Mouse (Mus musculus) embryo, embryonic 10.5 days (tissue): ENCODE measurements around the gene Spint4.
A peak's percentile ranks its signal among the peaks of the same experiment; 100 is the strongest.

Experiments
- DNase-seq: peaks from one replicate; pipeline ENCODE4 v3.0.0-alpha.2; 2015; ENCODE audit warnings: low spot score

Gene Spint4

DNA sequence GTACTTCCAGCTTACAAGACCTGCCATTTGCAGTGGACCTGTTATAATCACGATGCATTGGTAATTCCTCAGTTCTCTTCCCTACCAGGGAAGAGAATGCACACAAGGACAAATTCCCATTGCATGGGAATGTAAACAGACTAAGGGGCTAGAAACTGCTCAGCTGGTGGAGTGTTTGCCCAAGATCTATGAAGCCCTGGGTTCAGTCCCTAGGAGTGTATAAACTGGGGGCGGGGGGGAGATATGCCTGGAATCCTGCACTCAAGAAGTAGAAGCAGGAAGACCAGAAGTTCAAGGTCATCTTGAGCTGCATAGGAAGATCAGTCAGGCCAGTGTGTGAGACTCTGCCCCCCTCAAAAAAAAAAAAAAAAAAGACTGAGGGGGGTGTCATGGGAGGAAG lies 35.0 kb downstream of the Spint4 start:
- no peak for DNase-seq

DNA sequence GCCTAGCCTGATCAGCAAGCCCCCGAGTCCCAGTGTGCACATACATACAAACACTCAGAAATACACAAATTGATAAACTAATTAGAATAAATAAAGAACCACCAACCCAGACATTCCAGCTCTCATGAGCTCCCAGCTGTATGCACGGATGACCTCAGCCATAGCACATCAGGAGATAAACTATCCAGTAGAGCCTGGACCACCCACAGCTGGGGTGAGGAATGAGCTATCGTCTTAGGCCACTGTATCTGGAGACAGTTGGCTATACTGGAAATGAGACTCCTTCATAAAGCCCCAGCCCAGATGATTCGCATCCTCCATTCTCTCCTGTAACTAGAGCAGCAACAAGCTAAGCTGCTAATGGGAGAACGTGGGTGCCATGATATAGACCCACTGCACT lies 36.5 kb downstream of the Spint4 start:
- no peak for DNase-seq

DNA sequence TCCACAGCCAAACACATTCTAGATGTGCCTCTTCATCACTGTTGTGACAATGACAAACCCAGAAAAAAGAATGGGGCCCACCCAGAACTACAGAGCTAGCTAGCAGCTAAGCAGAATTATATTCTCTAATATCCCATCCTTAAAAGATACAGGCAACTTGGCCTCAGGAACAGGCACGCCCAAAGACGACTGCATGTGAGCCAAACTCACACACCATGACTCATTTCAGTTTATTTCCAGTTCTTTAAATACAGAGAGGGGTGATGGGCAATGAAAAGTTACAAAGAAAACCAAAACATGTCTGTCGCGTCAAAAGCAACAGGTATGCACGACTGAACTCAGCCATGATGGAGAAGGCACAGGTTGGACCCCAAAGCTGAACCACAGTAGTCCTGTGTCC lies 37.1 kb downstream of the Spint4 start:
- DNase-seq = no peak

DNA sequence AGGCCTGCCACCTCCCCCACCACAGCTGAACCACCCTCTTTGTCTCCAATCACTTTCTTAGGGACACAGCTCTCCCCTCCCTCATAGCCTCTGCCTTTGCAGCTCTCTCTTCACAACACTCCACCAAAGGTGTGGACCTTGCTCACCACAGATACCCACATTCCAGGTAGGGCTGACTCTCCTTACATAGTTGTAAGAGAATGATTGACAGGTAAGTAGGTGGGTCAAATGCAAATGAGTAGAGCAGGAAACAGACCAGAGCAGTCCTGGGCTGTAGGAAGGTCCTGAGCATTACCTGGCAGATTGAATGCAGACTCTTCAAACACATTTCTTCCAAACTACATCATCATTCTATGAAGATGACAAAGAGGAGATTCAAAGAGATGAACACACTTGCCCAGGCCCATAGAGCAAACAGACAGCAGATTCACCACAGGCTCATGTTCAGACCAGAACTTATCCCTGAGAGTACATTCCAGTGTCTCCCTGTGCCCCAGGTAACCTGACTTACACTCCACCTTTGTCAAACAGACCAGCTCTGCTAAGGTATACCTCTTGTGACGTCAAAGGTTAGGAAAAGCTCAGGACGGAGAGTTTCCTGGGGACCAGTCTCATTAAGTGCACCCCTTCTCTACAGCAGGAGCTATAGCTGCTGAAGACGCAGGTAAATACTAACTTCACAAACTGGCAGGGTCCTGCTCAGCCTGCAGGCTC lies 39.2 kb downstream of the Spint4 start:
- DNase-seq = no peak

DNA sequence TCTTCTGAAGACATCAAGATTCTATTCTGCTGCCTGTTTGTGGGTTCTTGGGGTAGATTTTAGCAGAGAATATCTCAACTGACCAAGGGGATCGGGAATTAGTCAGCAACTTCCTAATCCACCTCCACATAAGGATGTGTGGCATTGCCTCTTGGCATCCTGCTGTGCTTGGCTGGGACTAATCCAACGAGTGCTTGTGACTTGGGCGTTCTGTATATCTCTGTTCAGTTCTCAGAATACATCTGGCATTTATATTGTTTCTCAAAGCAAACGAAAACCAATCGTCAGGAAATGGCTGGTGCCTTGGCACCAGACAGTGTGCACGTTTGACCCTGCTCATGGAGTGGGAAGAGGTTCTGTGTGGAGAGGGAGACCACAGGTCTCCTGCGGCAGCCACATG lies 41.6 kb downstream of the Spint4 start:
- DNase-seq = no peak

DNA sequence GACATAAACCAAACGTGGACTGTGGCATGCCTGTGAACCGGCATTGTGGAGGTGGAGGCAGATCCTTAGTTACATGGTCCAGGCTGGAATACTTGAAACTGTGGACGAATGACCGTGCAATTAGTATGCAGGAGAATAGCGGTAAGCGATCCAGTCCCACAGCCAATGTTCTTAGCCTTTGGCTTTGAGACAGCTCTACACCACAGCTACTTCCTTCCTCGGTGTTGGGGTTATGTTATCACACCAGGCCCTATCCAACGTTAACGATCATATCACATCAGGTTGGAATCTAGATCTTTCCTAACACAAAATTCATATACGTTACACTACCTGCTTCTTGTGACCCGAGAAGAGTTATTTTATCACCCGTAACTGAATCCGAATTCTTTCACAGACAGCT lies 46.7 kb downstream of the Spint4 start:
- DNase-seq = no peak

DNA sequence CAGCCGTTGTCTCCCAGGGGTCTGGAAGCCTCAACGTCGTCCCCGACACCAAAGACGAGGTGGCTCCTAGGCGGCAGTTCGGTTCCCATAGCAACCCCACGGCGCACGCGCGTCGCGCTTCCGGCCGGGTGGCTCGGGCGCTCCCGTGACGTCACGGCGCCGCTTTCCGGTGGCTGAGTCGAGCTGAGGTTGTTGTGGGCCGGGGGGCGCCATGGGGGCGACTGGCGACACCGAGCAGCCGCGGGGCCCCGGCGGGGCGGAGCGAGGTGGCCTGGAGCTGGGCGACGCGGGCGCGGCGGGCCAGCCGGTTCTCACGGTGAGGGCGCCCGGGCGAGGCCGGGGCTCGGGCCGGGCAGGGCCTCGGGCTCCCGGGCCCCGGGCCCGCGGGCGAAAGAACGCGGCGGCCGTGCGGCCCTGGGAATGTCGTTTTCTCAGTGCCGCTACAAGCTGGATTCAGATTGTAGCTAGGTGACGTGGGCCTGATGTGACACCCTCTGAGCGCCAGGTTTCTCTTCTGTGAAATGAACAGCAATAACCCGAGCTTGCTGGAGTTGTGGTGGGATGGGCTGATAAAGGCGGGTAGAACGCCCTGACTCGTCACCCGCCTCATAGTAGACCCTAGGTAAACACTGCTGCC lies 47.7 kb downstream of the Spint4 start, which contains the start of the genes Wfdc3 and Dnttip1:
TSS of gene Wfdc3 (minus strand) at position 89 of the 637 bp plus-strand sequence.
TSS of gene Dnttip1 (plus strand) at position 141 of the 637 bp plus-strand sequence.
- peak; percentile 94 for DNase-seq

DNA sequence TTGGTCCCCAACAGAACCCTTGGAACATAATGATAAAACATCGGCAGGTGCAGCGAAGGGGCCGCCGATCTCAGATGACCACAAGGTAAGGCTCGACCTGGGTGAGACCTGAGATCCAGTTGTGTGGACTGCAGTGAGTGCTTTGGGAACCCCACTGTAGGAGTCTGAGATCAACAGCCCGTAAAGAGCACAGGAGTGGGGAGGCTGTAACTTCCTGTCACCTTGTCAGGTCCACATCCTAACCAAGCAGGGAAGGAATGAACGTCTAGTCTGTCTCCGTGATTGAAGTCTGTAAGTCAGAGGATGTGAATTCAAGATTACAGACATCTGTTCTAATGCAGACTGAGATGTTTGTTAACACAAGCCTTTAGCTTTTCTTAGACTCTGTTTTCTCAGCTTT lies 48.4 kb downstream of the Spint4 start:
- no peak for DNase-seq

DNA sequence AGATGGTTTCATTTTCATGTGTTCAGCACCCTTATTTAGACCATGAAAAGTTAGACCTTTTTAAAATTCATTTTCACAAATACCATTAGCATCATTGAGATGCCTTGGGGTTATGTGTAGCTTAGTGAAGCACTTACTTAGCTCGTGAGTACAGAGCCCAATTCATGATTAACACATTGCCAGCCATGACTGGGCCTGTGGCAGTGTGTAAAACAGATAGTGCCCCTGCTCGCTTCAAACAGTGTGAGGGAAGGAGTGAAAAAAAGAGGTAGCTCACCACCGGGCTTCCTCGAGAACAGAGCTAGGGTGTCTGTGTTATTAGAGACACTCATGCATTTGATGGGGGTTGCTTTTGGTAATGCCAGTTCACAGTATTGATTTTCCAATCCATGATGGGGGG lies 49.9 kb downstream of the Spint4 start:
- DNase-seq = no peak

DNA sequence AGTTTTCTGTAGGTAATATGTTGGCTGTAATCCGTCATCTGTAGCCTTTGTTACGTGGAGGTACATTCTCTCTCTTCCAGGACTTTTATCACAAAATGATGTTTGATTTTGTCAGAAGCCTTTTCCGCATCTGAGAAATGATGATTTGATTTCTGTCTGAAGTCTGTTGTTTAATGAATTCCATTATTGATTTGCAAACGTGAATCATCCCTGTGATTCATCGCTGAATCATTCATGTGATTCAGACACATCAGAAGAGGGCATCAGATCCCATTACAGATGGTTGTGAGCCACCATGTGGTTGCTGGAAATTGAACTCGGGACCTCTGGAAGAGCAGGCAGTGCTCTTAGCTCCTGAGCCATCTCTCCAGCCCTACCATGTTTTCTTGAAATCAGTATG lies 50.7 kb downstream of the Spint4 start:
- no peak for DNase-seq
